ENCODE assay signal across 20 mouse cellular contexts in genomic region chr12:17360650-17361049, GRCm38 (mm10). TPM values are rescaled to one million over a fixed set of nuclear protein-coding genes. Genes with fewer than 3 reads are reported as not detected.
DNase-seq lines count a peak whose midpoint lies in the region; TF ChIP-seq lines count a peak whose summit lies in the region.
"Had no signal": no experiment of that assay in that cellular context is flagged by ENCODE, and none has a peak within 500 bp of the region (broad histone marks: within the 10 kb centered on the region; RNA-seq: fewer than 3 reads in every experiment).

No protein-coding gene starts in this region.

- DNase-seq in kidney, adult 2 months, result peak; percentile 78
- no peak for DNase-seq in kidney, postnatal 10 days
- peak; percentile 18 for DNase-seq in lung, postnatal 36 days
- no peak for DNase-seq in lung, postnatal 25 days (ENCODE audit: low spot score)
- peak; percentile 55 for DNase-seq in embryo, embryonic 11 days
- peak; percentile 41 for DNase-seq in mesoderm, embryonic 11.5 days (ENCODE audit: low read depth, low spot score)
- DNase-seq in gastrocnemius, postnatal 4 days (ENCODE audit: low spot score in 2 of 2), result no peak
- DNase-seq: adrenal gland, adult 8-10 months; cerebellum, adult 8-10 months; gastrocnemius, postnatal 14 days; right cerebral cortex, adult 18-20 months; thymus, adult 2 months had no signal

- no peak for TF ChIP-seq CTCF in kidney, adult 2 months (conservative IDR thresholded peaks at IDR 0.05; ENCODE audit: insufficient read depth, insufficient read length, low read depth, low read length)

- H3K27ac ChIP-seq in kidney, adult 2 months (ENCODE audit: insufficient read depth, low read depth, low read length), result peak overlapping the region; percentile 92
- H3K27ac ChIP-seq: hindbrain, embryonic 13.5 days; kidney, postnatal 0 days; midbrain, embryonic 13.5 days had no signal

- TF ChIP-seq POLR2A in kidney, adult 2 months (IDR thresholded peaks at IDR 0.05; ENCODE audit: low read depth, low read length), result no peak

- no peaks in the 10 kb centered on the region for H3K27me3 ChIP-seq in kidney, adult 2 months (replicated peaks; ENCODE audit: control insufficient read depth, insufficient read depth, low read length)
- H3K27me3 ChIP-seq: heart, embryonic 12.5 days; hindbrain, embryonic 13.5 days; midbrain, embryonic 13.5 days had no signal

- no peaks in the 10 kb centered on the region for H3K36me3 ChIP-seq in kidney, adult 2 months (ENCODE audit: control insufficient read depth, insufficient read depth, low read length)

- WGBS in kidney, adult 2 months, result 50% methylated on average over 4 of the region's 4 CpGs

- no peak overlapping the region for H3K4me3 ChIP-seq in kidney, adult 2 months (ENCODE audit: insufficient read depth, low read depth, low read length)
- H3K4me3 ChIP-seq: heart, embryonic 12.5 days; hindbrain, embryonic 13.5 days; midbrain, embryonic 13.5 days had no signal

- peaks cover 13% of the 10 kb centered on the region; the same call in 1 of the 2 replicates for H3K4me1 ChIP-seq in kidney, adult 2 months (ENCODE audit: control insufficient read depth, insufficient read depth, low read length)
- H3K4me1 ChIP-seq: heart, embryonic 12.5 days had no signal

RNA-seq across cellular contexts. Expression of gene Nol10, which starts 12.4 kb away (rescaled TPM):
- polyA plus RNA-seq in kidney, adult 2 months (2012; rRNA removed), result 5.1 and 6.1 TPM in 2 replicates
- total RNA-seq in gastrocnemius, postnatal 4 days (2021), result 10 to 100 TPM; 10.1 to 11.2 TPM

RNA-seq across cellular contexts. Expression of gene Atp6v1c2, which starts 31.5 kb away (rescaled TPM):
- 32.4 and 39.9 TPM in 2 replicates for polyA plus RNA-seq in kidney, adult 2 months (2012; rRNA removed)
- total RNA-seq in gastrocnemius, postnatal 4 days (2021), result under 1 TPM; 0.37 to 0.70 TPM
- total RNA-seq: gastrocnemius, postnatal 14 days; MEL; neutrophil, adult 5-6 weeks had no signal
- polyA plus RNA-seq: CD4-positive, CD25-positive, alpha-beta regulatory T cell, adult 4 months; liver, embryonic 16.5 days had no signal

Comparison
In these comparisons a context has a peak if more than half of its experiments do, and no peak if none do; other contexts are left out.
1. DNase-seq: peak in kidney, adult 2 months (single experiment), lung, postnatal 36 days (single experiment), embryo, embryonic 11 days (single experiment) and mesoderm, embryonic 11.5 days (single experiment); none in kidney, postnatal 10 days (single experiment), lung, postnatal 25 days (single experiment) and gastrocnemius, postnatal 4 days (0 of 2).